Mouse (Mus musculus): Measurements from ENCODE around the gene Ceacam20. TPM values are rescaled to one million over a fixed set of nuclear protein-coding genes. Genes with fewer than 3 reads are reported as not detected.
"Not testable (repeated sequence)": the region's sequence is repeated elsewhere in the genome, so short reads cannot be mapped to it uniquely, and the experiment has no call there.

Ceacam20 gene
- polyA plus RNA-seq, 1 experiment from 2014 or later: 1.7 TPM

DNA sequence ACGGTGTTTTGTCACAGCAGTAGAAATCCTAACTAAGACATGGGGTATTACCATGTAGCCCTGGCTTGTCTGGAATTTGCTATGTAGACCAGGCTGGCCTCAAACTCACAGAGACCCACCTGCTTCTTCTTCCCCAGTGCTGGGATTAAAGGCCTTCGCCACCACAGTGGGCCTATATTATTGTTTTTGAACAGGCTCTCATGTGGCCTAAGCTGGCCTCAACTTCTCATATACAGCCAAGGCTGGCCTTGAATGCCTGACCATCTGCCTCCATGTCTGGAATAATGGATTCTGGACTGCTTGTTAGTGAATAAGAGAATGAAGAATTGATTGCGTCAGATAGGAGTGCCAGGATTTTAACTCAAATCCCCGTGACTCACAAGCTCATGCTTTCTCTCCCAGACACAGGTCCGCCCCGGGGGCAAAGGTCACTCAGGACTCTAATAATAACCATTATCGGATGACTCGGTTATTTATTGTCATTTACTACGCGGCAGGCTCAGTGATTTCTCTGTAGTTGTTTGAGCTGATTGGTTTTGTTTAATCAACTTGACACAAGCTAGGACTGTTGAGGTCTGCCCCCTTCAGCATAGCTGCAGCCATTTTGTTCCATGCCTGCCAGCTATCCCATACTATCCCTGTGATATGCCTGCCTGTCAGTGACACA is 12.8 kb upstream of the Ceacam20 start:
- Histone ChIP-seq H3K4me3 (replicated peaks) (no peak overlapping the region), H3K9ac (no peak overlapping the region), H3K4me2 (replicated peaks) (no peak overlapping the region), H3K4me1 (replicated peaks) (peaks cover 15% of the 10 kb centered on the region; the same call in 1 of the 2 replicates), H3K27ac (0 out of 2 replicates have a peak overlapping the region, but pooled peaks have one; percentile 22), H3K9me3 (no peaks in the 10 kb centered on the region), H3K36me3 (no peaks in the 10 kb centered on the region), H3K27me3 (replicated peaks) (no peaks in the 10 kb centered on the region)
- 52% methylated on average over 10 of the region's 10 CpGs for WGBS
- peak; percentile 70 for ATAC-seq

DNA sequence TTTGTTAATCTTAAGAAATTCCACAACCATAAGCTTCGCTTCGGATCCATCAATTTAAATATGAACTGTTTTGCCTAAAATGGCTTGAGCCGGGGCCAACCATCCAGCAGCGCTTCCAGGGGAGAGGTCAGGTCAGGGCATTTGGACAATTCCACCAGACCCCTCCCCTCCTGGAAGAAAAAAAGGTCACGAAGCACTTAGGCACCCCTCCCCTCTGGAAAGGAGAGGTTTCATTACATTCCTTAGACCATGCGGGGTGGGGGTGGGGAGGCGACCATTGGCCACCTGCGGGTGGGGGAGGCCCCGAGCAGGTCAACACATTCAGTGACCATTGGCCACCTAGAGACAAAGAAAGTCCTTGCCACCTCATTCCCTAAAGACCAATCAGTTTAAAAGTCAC is 12.2 kb upstream of the Ceacam20 start:
- Histone ChIP-seq H3K36me3 (no peaks in the 10 kb centered on the region), H3K9ac (no peak overlapping the region), H3K27ac (no peak overlapping the region), H3K4me3 (replicated peaks) (no peak overlapping the region), H3K27me3 (replicated peaks) (no peaks in the 10 kb centered on the region), H3K4me2 (replicated peaks) (no peak overlapping the region), H3K9me3 (no peaks in the 10 kb centered on the region), H3K4me1 (replicated peaks) (peaks cover 15% of the 10 kb centered on the region; the same call in 1 of the 2 replicates)
- ATAC-seq: peak; percentile 18; the same call in 1 of the 2 replicates
- 36% methylated on average over 9 of the region's 9 CpGs for WGBS

GRCm38 (mm10) chr7:19955861-19956260 is 9.4 kb upstream of the Ceacam20 start:
- H3K4me3 ChIP-seq (replicated peaks): no peak overlapping the region
- H3K9ac ChIP-seq: no peak overlapping the region
- ATAC-seq: no peak
- no peaks in the 10 kb centered on the region for H3K9me3 ChIP-seq
- H3K27ac ChIP-seq: no peak overlapping the region
- no peaks in the 10 kb centered on the region for H3K27me3 ChIP-seq (replicated peaks)
- no peak overlapping the region for H3K4me2 ChIP-seq (replicated peaks)
- 61% methylated on average over 4 of the region's 4 CpGs for WGBS
- H3K36me3 ChIP-seq: no peaks in the 10 kb centered on the region
- peaks cover 11% of the 10 kb centered on the region; the same call in 1 of the 2 replicates for H3K4me1 ChIP-seq (replicated peaks)

DNA sequence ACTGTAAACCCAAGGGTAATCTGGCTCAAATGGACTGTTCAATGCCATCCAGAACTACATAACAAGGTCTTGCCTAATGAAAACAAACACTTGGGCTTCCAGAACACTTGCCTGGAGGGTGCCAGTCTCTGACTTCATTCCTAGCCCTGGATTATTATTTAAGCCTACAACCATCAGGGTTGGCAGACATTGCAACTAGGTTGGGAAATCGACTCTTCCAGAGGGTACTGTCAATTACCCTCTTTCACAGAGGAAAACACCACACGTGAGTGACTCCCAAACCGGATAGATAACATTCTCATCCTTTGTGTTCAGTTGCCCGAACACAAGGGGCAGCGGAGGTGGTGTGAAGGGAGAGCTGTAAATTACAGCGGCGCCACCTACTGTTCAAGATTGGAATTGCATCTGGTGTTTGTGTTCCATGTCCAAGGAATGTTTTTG is 8.9 kb upstream of the Ceacam20 start:
- H3K9me3 ChIP-seq: no peaks in the 10 kb centered on the region
- H3K4me1 ChIP-seq (replicated peaks): peaks cover 11% of the 10 kb centered on the region; the same call in 1 of the 2 replicates
- 2% methylated on average over 7 of the region's 7 CpGs for WGBS
- ATAC-seq: no peak
- no peaks in the 10 kb centered on the region for H3K36me3 ChIP-seq
- H3K4me3 ChIP-seq (replicated peaks): no peak overlapping the region
- H3K27me3 ChIP-seq (replicated peaks): no peaks in the 10 kb centered on the region
- H3K4me2 ChIP-seq (replicated peaks): no peak overlapping the region
- H3K27ac ChIP-seq: no peak overlapping the region
- no peak overlapping the region for H3K9ac ChIP-seq

GRCm38 (mm10) chr7:19962423-19962822 is 2.8 kb upstream of the Ceacam20 start:
- 75% methylated on average over 1 of the region's 1 CpGs for WGBS
- Histone ChIP-seq H3K9me3 (no peaks in the 10 kb centered on the region), H3K27me3 (replicated peaks) (no peaks in the 10 kb centered on the region), H3K9ac (no peak overlapping the region), H3K27ac (no peak overlapping the region), H3K4me3 (replicated peaks) (no peak overlapping the region), H3K36me3 (no peaks in the 10 kb centered on the region), H3K4me2 (replicated peaks) (no peak overlapping the region), H3K4me1 (replicated peaks) (no peaks in the 10 kb centered on the region)
- peak; percentile 58 for ATAC-seq

GRCm38 (mm10) chr7:19969106-19969505 is 3.9 kb downstream of the Ceacam20 start:
- no peak overlapping the region for H3K27ac ChIP-seq
- no peak for ATAC-seq
- no peaks in the 10 kb centered on the region for H3K27me3 ChIP-seq (replicated peaks)
- H3K4me3 ChIP-seq (replicated peaks): no peak overlapping the region
- H3K36me3 ChIP-seq: no peaks in the 10 kb centered on the region
- H3K9ac ChIP-seq: no peak overlapping the region
- no peaks in the 10 kb centered on the region for H3K4me1 ChIP-seq (replicated peaks)
- H3K9me3 ChIP-seq: no peaks in the 10 kb centered on the region
- no peak overlapping the region for H3K4me2 ChIP-seq (replicated peaks)
- WGBS: 79% methylated on average over 3 of the region's 3 CpGs

- H3K27me3 ChIP-seq (replicated peaks): no peaks in the 10 kb centered on the region
- H3K4me2 ChIP-seq (replicated peaks): no peak overlapping the region
- no peaks in the 10 kb centered on the region for H3K9me3 ChIP-seq
- no peak for ATAC-seq
- H3K27ac ChIP-seq: no peak overlapping the region
- H3K4me3 ChIP-seq (replicated peaks): no peak overlapping the region
- no peak overlapping the region for H3K9ac ChIP-seq
- no peaks in the 10 kb centered on the region for H3K36me3 ChIP-seq
- H3K4me1 ChIP-seq (replicated peaks): no peaks in the 10 kb centered on the region
- WGBS: 88% methylated on average over 4 of the region's 4 CpGs
Measured at GRCm38 (mm10) chr7:19969541-19970090, 4.4 kb downstream of the Ceacam20 start.

GRCm38 (mm10) chr7:19970196-19970595 is 5.0 kb downstream of the Ceacam20 start:
- no peaks in the 10 kb centered on the region for H3K9me3 ChIP-seq
- H3K27ac ChIP-seq: no peak overlapping the region
- no peak overlapping the region for H3K4me3 ChIP-seq (replicated peaks)
- no peak overlapping the region for H3K9ac ChIP-seq
- H3K4me1 ChIP-seq (replicated peaks): no peaks in the 10 kb centered on the region
- no peaks in the 10 kb centered on the region for H3K36me3 ChIP-seq
- no peak for ATAC-seq
- H3K27me3 ChIP-seq (replicated peaks): no peaks in the 10 kb centered on the region
- 89% methylated on average over 8 of the region's 8 CpGs for WGBS
- no peak overlapping the region for H3K4me2 ChIP-seq (replicated peaks)

DNA sequence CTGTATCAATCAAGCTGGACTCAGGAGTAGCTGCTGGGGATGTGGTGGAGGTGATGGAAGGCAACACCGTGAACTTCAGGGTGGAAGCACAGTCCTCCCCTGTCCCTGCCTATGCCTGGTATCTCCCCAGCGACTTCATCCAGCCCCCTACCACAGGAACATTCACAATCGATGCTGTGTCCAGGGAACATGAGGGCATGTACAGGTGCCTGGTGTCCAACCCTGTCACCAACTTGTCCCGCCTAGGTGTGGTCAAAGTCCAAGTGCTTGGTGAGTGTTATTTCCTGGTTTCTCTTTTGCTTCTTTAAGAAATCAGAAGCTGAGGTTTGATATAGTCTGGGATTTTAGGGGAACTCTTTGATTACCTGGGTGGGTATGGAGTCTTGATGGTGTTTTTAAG is 6.3 kb downstream of the Ceacam20 start:
- Histone ChIP-seq H3K36me3 (no peaks in the 10 kb centered on the region), H3K27ac (no peak overlapping the region), H3K9ac (no peak overlapping the region), H3K4me1 (replicated peaks) (no peaks in the 10 kb centered on the region), H3K27me3 (replicated peaks) (no peaks in the 10 kb centered on the region), H3K9me3 (no peaks in the 10 kb centered on the region), H3K4me3 (replicated peaks) (no peak overlapping the region), H3K4me2 (replicated peaks) (no peak overlapping the region)
- WGBS: 91% methylated on average over 4 of the region's 4 CpGs
- ATAC-seq: no peak; the same call in 1 of the 2 replicates

DNA sequence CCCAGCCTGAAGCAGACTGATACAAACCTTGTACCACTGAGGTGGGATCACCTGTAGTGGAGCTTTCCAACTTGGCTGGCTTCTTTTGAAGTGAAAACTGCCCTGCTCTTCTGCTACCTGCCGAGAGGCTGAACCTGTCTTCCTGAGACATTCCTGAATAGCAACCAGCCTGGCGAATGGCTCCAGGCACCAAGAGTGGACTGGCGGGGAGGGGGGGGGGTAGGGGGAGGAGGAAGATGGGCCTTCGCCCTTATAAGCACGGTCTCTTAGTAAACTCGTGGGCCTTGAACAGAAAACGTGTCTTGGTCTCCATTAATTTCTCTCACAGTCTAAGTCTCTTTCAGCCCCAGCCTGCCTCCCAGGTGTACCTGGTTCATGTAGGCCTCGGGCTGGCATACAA is 26.0 kb downstream of the Ceacam20 start, which contains the start of gene Nlrp9b:
TSS of gene Nlrp9b (plus strand) at position 301 of the 400 bp plus-strand sequence.
- H3K27me3 ChIP-seq (replicated peaks); H3K9me3 ChIP-seq; H3K36me3 ChIP-seq; H3K4me1 ChIP-seq (replicated peaks); H3K27ac ChIP-seq; H3K4me2 ChIP-seq (replicated peaks); H3K9ac ChIP-seq; H3K4me3 ChIP-seq (replicated peaks); ATAC-seq: not testable (repeated sequence)
- 55% methylated on average over 8 of the region's 8 CpGs for WGBS

DNA sequence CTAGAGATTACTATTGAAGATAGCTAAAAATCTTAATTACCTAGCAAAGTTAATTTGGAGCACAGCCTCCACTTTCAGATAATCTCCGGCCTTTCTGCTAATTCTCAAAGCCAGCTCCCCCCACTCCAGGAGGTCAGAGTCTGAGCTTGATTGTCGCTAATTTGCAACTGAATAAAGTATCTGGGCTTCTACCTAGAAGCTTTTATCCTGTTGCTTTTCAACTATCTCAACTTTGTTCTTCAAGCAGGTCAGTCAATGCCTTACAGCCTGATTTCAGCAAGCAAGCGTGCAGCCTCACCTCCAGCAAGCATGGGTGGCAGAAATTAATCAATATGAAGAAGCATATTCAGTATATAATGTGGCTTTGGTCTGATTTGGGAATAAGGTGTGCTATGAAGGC is 31.5 kb downstream of the Ceacam20 start:
- not testable (repeated sequence) for H3K4me3 ChIP-seq (replicated peaks); H3K27me3 ChIP-seq (replicated peaks); H3K4me1 ChIP-seq (replicated peaks); H3K4me2 ChIP-seq (replicated peaks); H3K36me3 ChIP-seq; H3K9me3 ChIP-seq; ATAC-seq; H3K9ac ChIP-seq; H3K27ac ChIP-seq
- 64% methylated on average over 3 of the region's 3 CpGs for WGBS

GRCm38 (mm10) chr7:20009987-20010386 is 44.8 kb downstream of the Ceacam20 start:
- 67% methylated on average over 2 of the region's 2 CpGs for WGBS
- H3K9ac ChIP-seq: no peak overlapping the region
- no peak overlapping the region for H3K4me2 ChIP-seq (replicated peaks)
- no peak overlapping the region for H3K27ac ChIP-seq
- H3K27me3 ChIP-seq (replicated peaks): no peaks in the 10 kb centered on the region
- H3K4me3 ChIP-seq (replicated peaks): no peak overlapping the region
- H3K9me3 ChIP-seq: no peaks in the 10 kb centered on the region
- H3K4me1 ChIP-seq (replicated peaks): no peaks in the 10 kb centered on the region
- no peak for ATAC-seq
- no peaks in the 10 kb centered on the region for H3K36me3 ChIP-seq

All from intestine, embryonic 15.5 days (tissue).